Mouse (Mus musculus) intestine, embryonic 15.5 days (tissue): ENCODE data around the gene C2cd3. TPM values are rescaled to one million over a fixed set of nuclear protein-coding genes. Genes with fewer than 3 reads are reported as not detected.

Source experiments
- ATAC-seq: fragments of 200-750 bp; cut with Nextera tagmentation; 2 replicates; pipeline ENCODE4 v1.8.0; 2017; ENCODE audit warnings: moderate TSS enrichment, moderate library complexity
- H3K27ac ChIP-seq: fragments of 300-500 bp; sonication (generic); 2 replicates; pipeline ENCODE4 v1.5.1; 2015; ENCODE audit warnings: mild to moderate bottlenecking, inconsistent platforms
- H3K27me3 ChIP-seq: fragments of 300-500 bp; sonication (generic); replicated peaks from 2 replicates; pipeline ENCODE4 v1.6.1; 2015; ENCODE audit warnings: inconsistent platforms
- H3K36me3 ChIP-seq: fragments of 300-500 bp; sonication (generic); 2 replicates; pipeline ENCODE4 v1.6.1; 2015; ENCODE audit warnings: inconsistent platforms
- H3K4me1 ChIP-seq: fragments of 300-500 bp; sonication (generic); replicated peaks from 2 replicates; pipeline ENCODE4 v1.6.1; 2015; ENCODE audit warnings: inconsistent platforms
- H3K4me2 ChIP-seq: fragments of 300-500 bp; sonication (generic); replicated peaks from 2 replicates; pipeline ENCODE4 v1.6.1; 2015; ENCODE audit warnings: mild to moderate bottlenecking, inconsistent platforms
- H3K4me3 ChIP-seq: fragments of 300-500 bp; sonication (generic); replicated peaks from 2 replicates; pipeline ENCODE4 v1.5.1; 2015; ENCODE audit warnings: inconsistent platforms
- H3K9ac ChIP-seq: fragments of 300-500 bp; sonication (generic); 2 replicates; pipeline ENCODE4 v1.6.1; 2015; ENCODE audit warnings: inconsistent platforms
- H3K9me3 ChIP-seq: fragments of 300-500 bp; sonication (generic); 2 replicates; pipeline ENCODE4 v1.6.1; 2016; ENCODE audit warnings: inconsistent platforms
- WGBS: fragments of 180-500 bp; shearing (Covaris S2); methylation state at CpG from one replicate; pipeline ENCODE4 v1.1.7; 2015; 5-methylcytosine and 5-hydroxymethylcytosine counted together
- polyA plus RNA-seq: library from polyadenylated mRNA; unstranded; fragments of >200 nt; fragmentation: Nextera tagmentation; extraction: Ambion mirVana; gene quantifications from 2 replicates; pipeline ENCODE4 v1.2.1, GENCODE M21; 2015

The C2cd3 gene
- polyA plus RNA-seq, 1 experiment from 2014 or later: 13.3 TPM

GRCm38 (mm10) chr7:100463194-100463593, 91.2 kb downstream of the C2cd3 start:
- H3K9me3 ChIP-seq: no peaks in the 10 kb centered on the region
- H3K36me3 ChIP-seq: peaks cover 6% of the 10 kb centered on the region; the same call in 1 of the 2 replicates
- 68% methylated on average over 9 of the region's 9 CpGs for WGBS
- no peaks in the 10 kb centered on the region for H3K27me3 ChIP-seq
- H3K4me2 ChIP-seq: no peak overlapping the region
- no peak overlapping the region for H3K9ac ChIP-seq
- no peak overlapping the region for H3K4me3 ChIP-seq
- ATAC-seq: no peak; the same call in 1 of the 2 replicates
- H3K4me1 ChIP-seq: peaks cover 11% of the 10 kb centered on the region
- H3K27ac ChIP-seq: no peak overlapping the region

- no peak overlapping the region for H3K4me2 ChIP-seq
- no peaks in the 10 kb centered on the region for H3K9me3 ChIP-seq
- ATAC-seq: no peak
- peaks cover 6% of the 10 kb centered on the region; the same call in 1 of the 2 replicates for H3K36me3 ChIP-seq
- no peak overlapping the region for H3K4me3 ChIP-seq
- no peaks in the 10 kb centered on the region for H3K27me3 ChIP-seq
- 67% methylated on average over 10 of the region's 10 CpGs for whole genome bisulfite sequencing
- no peak overlapping the region for H3K27ac ChIP-seq
- H3K9ac ChIP-seq: no peak overlapping the region
- H3K4me1 ChIP-seq: peaks cover 11% of the 10 kb centered on the region
These were observed 91.7 kb downstream of the C2cd3 start for GRCm38 (mm10) chr7:100463757-100464156.

GRCm38 (mm10) chr7:100464248-100464647, 92.2 kb downstream of the C2cd3 start:
- WGBS: 93% methylated on average over 7 of the region's 7 CpGs

GRCm38 (mm10) chr7:100465248-100465647, 93.2 kb downstream of the C2cd3 start:
- Histone ChIP-seq H3K9ac (0 out of 2 replicates have a peak overlapping the region, but pooled peaks have one; percentile 28), H3K27ac (peak overlapping the region; percentile 58), H3K4me1 (peaks cover 11% of the 10 kb centered on the region), H3K9me3 (no peaks in the 10 kb centered on the region), H3K36me3 (0 out of 2 replicates have a peak, but pooled peaks cover under 1% of the 10 kb centered on the region), H3K4me2 (peak overlapping the region; percentile 35), H3K4me3 (no peak overlapping the region), H3K27me3 (no peaks in the 10 kb centered on the region)
- WGBS: 60% methylated on average over 4 of the region's 4 CpGs
- ATAC-seq: peak; percentile 77

More at GRCm38 (mm10) chr7:100464248-100464647, 92.2 kb downstream of the C2cd3 start:
- Histone ChIP-seq H3K4me2 (no peak overlapping the region), H3K4me1 (peaks cover 11% of the 10 kb centered on the region), H3K27ac (no peak overlapping the region), H3K27me3 (no peaks in the 10 kb centered on the region), H3K36me3 (peaks cover 6% of the 10 kb centered on the region; the same call in 1 of the 2 replicates), H3K4me3 (no peak overlapping the region), H3K9ac (no peak overlapping the region), H3K9me3 (no peaks in the 10 kb centered on the region)
- ATAC-seq: no peak

- H3K9ac ChIP-seq: 0 out of 2 replicates have a peak overlapping the region, but pooled peaks have one; percentile 28
- H3K9me3 ChIP-seq: no peaks in the 10 kb centered on the region
- 37% methylated on average over 5 of the region's 5 CpGs for WGBS
- ATAC-seq: peak; percentile 83
- 0 out of 2 replicates have a peak, but pooled peaks cover 2% of the 10 kb centered on the region for H3K36me3 ChIP-seq
- peaks cover 11% of the 10 kb centered on the region for H3K4me1 ChIP-seq
- no peak overlapping the region for H3K4me3 ChIP-seq
- H3K27me3 ChIP-seq: no peaks in the 10 kb centered on the region
- peak overlapping the region; percentile 58 for H3K27ac ChIP-seq
- peak overlapping the region; percentile 35 for H3K4me2 ChIP-seq
These were observed 93.8 kb downstream of the C2cd3 start for GRCm38 (mm10) chr7:100465656-100466309.

- Histone ChIP-seq H3K27me3 (no peaks in the 10 kb centered on the region), H3K9ac (no peak overlapping the region), H3K27ac (no peak overlapping the region), H3K4me2 (no peak overlapping the region), H3K4me3 (no peak overlapping the region), H3K9me3 (no peaks in the 10 kb centered on the region), H3K36me3 (0 out of 2 replicates have a peak, but pooled peaks cover 2% of the 10 kb centered on the region), H3K4me1 (peaks cover 11% of the 10 kb centered on the region)
- WGBS: 85% methylated on average over 11 of the region's 11 CpGs
- peak; percentile 79 for ATAC-seq
These were observed 94.9 kb downstream of the C2cd3 start for GRCm38 (mm10) chr7:100466781-100467510.

GRCm38 (mm10) chr7:100468761-100469160, 96.7 kb downstream of the C2cd3 start:
- Histone ChIP-seq H3K9me3 (no peaks in the 10 kb centered on the region), H3K27ac (no peak overlapping the region), H3K36me3 (0 out of 2 replicates have a peak, but pooled peaks cover 2% of the 10 kb centered on the region), H3K4me3 (no peak overlapping the region), H3K4me1 (peaks cover 11% of the 10 kb centered on the region), H3K27me3 (no peaks in the 10 kb centered on the region), H3K9ac (no peak overlapping the region), H3K4me2 (no peak overlapping the region)
- WGBS: 86% methylated on average over 6 of the region's 6 CpGs
- no peak for ATAC-seq

GRCm38 (mm10) chr7:100469502-100469901, 97.5 kb downstream of the C2cd3 start:
- Histone ChIP-seq H3K9ac (no peak overlapping the region), H3K4me3 (no peak overlapping the region), H3K4me2 (no peak overlapping the region), H3K9me3 (no peaks in the 10 kb centered on the region), H3K4me1 (peaks cover 11% of the 10 kb centered on the region), H3K36me3 (0 out of 2 replicates have a peak, but pooled peaks cover 2% of the 10 kb centered on the region), H3K27ac (no peak overlapping the region), H3K27me3 (no peaks in the 10 kb centered on the region)
- 95% methylated on average over 1 of the region's 1 CpGs for WGBS
- no peak for ATAC-seq

GRCm38 (mm10) chr7:100470796-100471406, 98.9 kb downstream of the C2cd3 start:
- Histone ChIP-seq H3K4me1 (peaks cover under 1% of the 10 kb centered on the region), H3K9ac (no peak overlapping the region), H3K27me3 (no peaks in the 10 kb centered on the region), H3K9me3 (no peaks in the 10 kb centered on the region), H3K4me2 (no peak overlapping the region), H3K27ac (no peak overlapping the region), H3K4me3 (no peak overlapping the region), H3K36me3 (0 out of 2 replicates have a peak, but pooled peaks cover 2% of the 10 kb centered on the region)
- 89% methylated on average over 11 of the region's 11 CpGs for WGBS
- ATAC-seq: no peak

- Histone ChIP-seq H3K4me2 (no peak overlapping the region), H3K9me3 (no peaks in the 10 kb centered on the region), H3K27me3 (no peaks in the 10 kb centered on the region), H3K9ac (no peak overlapping the region), H3K36me3 (0 out of 2 replicates have a peak, but pooled peaks cover 2% of the 10 kb centered on the region), H3K27ac (no peak overlapping the region), H3K4me3 (no peak overlapping the region), H3K4me1 (no peaks in the 10 kb centered on the region)
- ATAC-seq: no peak
- WGBS: 100% methylated on average over 1 of the region's 1 CpGs
These were observed 99.4 kb downstream of the C2cd3 start for GRCm38 (mm10) chr7:100471407-100471797.

- Histone ChIP-seq H3K9me3 (no peaks in the 10 kb centered on the region), H3K4me3 (no peak within 1 kb of the TSS), H3K27me3 (no peaks in the 10 kb centered on the region), H3K4me1 (no peaks in the 10 kb centered on the region), H3K9ac (no peak within 1 kb of the TSS), H3K27ac (no peak within 1 kb of the TSS), H3K4me2 (no peak within 1 kb of the TSS), H3K36me3 (0 out of 2 replicates have a peak, but pooled peaks cover 2% of the 10 kb centered on the region)
- no peak for ATAC-seq
- WGBS: 81% methylated on average over 6 of the region's 6 CpGs
These were observed 100.7 kb downstream of the C2cd3 start, which contains the start of gene Ucp3 for GRCm38 (mm10) chr7:100472777-100473176. Gene Ucp3 (plus strand): TSS chr7:100472990.
